Mouse (Mus musculus): Measurements from ENCODE around the gene Wnt9a. TPM values are rescaled to one million over a fixed set of nuclear protein-coding genes. Genes with fewer than 3 reads are reported as not detected.
"Not testable (repeated sequence)": the region's sequence is repeated elsewhere in the genome, so short reads cannot be mapped to it uniquely, and the experiment has no call there.

Gene Wnt9a
- polyA plus RNA-seq, 1 experiment from 2014 or later, result 8.9 TPM

GRCm38 (mm10) chr11:59282111-59282510 is 24.6 kb upstream of the Wnt9a start:
- no peak overlapping the region for H3K27ac ChIP-seq
- H3K4me3 ChIP-seq, result no peak overlapping the region
- no peaks in the 10 kb centered on the region for H3K36me3 ChIP-seq
- H3K9ac ChIP-seq, result no peak overlapping the region
- H3K9me3 ChIP-seq, result no peaks in the 10 kb centered on the region
- 55% methylated on average over 5 of the region's 5 CpGs for WGBS
- H3K27me3 ChIP-seq, result peaks cover 80% of the 10 kb centered on the region
- peaks cover 7% of the 10 kb centered on the region; the same call in 1 of the 2 replicates for H3K4me1 ChIP-seq
- no peak for ATAC-seq (ENCODE audit: low FRiP score, low read depth)
- H3K4me2 ChIP-seq (replicated peaks), result no peak overlapping the region

- H3K36me3 ChIP-seq, result no peaks in the 10 kb centered on the region
- H3K4me2 ChIP-seq (replicated peaks), result no peak overlapping the region
- H3K9ac ChIP-seq, result no peak overlapping the region
- H3K27ac ChIP-seq, result no peak overlapping the region
- no peaks in the 10 kb centered on the region for H3K9me3 ChIP-seq
- peaks cover 84% of the 10 kb centered on the region for H3K27me3 ChIP-seq
- H3K4me1 ChIP-seq, result peaks cover 7% of the 10 kb centered on the region; the same call in 1 of the 2 replicates
- no peak overlapping the region for H3K4me3 ChIP-seq
- no peak for ATAC-seq (ENCODE audit: low FRiP score, low read depth)
- 65% methylated on average over 10 of the region's 10 CpGs for WGBS
Measured at GRCm38 (mm10) chr11:59282933-59283332, 23.8 kb upstream of the Wnt9a start.

GRCm38 (mm10) chr11:59284146-59284545 is 22.6 kb upstream of the Wnt9a start:
- no peak overlapping the region for H3K9ac ChIP-seq
- H3K4me1 ChIP-seq, result peaks cover 13% of the 10 kb centered on the region
- no peaks in the 10 kb centered on the region for H3K36me3 ChIP-seq
- H3K4me2 ChIP-seq (replicated peaks), result no peak overlapping the region
- H3K4me3 ChIP-seq, result no peak overlapping the region
- H3K27ac ChIP-seq, result no peak overlapping the region
- no peak for ATAC-seq (ENCODE audit: low FRiP score, low read depth)
- H3K27me3 ChIP-seq, result peaks cover 91% of the 10 kb centered on the region
- H3K9me3 ChIP-seq, result no peaks in the 10 kb centered on the region
- 26% methylated on average over 14 of the region's 14 CpGs for WGBS

- WGBS, result under 1% methylated on average over 25 of the region's 25 CpGs
Measured at GRCm38 (mm10) chr11:59289706-59290105, 17.0 kb upstream of the Wnt9a start.

GRCm38 (mm10) chr11:59290702-59291303 is 15.9 kb upstream of the Wnt9a start, which contains the start of gene Wnt3a:
TSS of gene Wnt3a (minus strand) at chr11:59290752.
- Histone ChIP-seq H3K9ac (peak within 1 kb of the TSS; percentile 55; the same call in 1 of the 2 replicates), H3K36me3 (no peaks in the 10 kb centered on the region), H3K27me3 (peaks cover 96% of the 10 kb centered on the region), H3K27ac (no peak within 1 kb of the TSS), H3K4me1 (peaks cover 19% of the 10 kb centered on the region), H3K9me3 (no peaks in the 10 kb centered on the region), H3K4me3 (peak within 1 kb of the TSS; percentile 45), H3K4me2 (replicated peaks) (peak within 1 kb of the TSS; percentile 69)
- ATAC-seq (ENCODE audit: low FRiP score, low read depth), result no peak
- under 1% methylated on average over 43 of the region's 60 CpGs for WGBS

More at GRCm38 (mm10) chr11:59289706-59290105, 17.0 kb upstream of the Wnt9a start:
- Histone ChIP-seq H3K4me1 (peaks cover 19% of the 10 kb centered on the region), H3K27me3 (peaks cover 98% of the 10 kb centered on the region), H3K4me3 (peak overlapping the region; percentile 45), H3K4me2 (replicated peaks) (peak overlapping the region; percentile 69), H3K9ac (no peak overlapping the region), H3K9me3 (no peaks in the 10 kb centered on the region), H3K27ac (no peak overlapping the region), H3K36me3 (no peaks in the 10 kb centered on the region)
- ATAC-seq (ENCODE audit: low FRiP score, low read depth), result no peak

- Histone ChIP-seq H3K4me3 (no peak overlapping the region), H3K36me3 (no peaks in the 10 kb centered on the region), H3K4me2 (replicated peaks) (no peak overlapping the region), H3K4me1 (peaks cover 18% of the 10 kb centered on the region), H3K9me3 (no peaks in the 10 kb centered on the region), H3K9ac (no peak overlapping the region), H3K27me3 (peaks cover 96% of the 10 kb centered on the region), H3K27ac (no peak overlapping the region)
- no peak for ATAC-seq (ENCODE audit: low FRiP score, low read depth)
- WGBS, result 27% methylated on average over 7 of the region's 7 CpGs
Measured at GRCm38 (mm10) chr11:59293616-59294015, 13.1 kb upstream of the Wnt9a start.

GRCm38 (mm10) chr11:59297941-59298340 is 8.8 kb upstream of the Wnt9a start:
- no peak overlapping the region for H3K27ac ChIP-seq
- peaks cover 88% of the 10 kb centered on the region for H3K27me3 ChIP-seq
- H3K36me3 ChIP-seq, result no peaks in the 10 kb centered on the region
- H3K4me3 ChIP-seq, result no peak overlapping the region
- ATAC-seq (ENCODE audit: low FRiP score, low read depth), result no peak
- no peak overlapping the region for H3K4me2 ChIP-seq (replicated peaks)
- H3K9me3 ChIP-seq, result no peaks in the 10 kb centered on the region
- no peaks in the 10 kb centered on the region for H3K4me1 ChIP-seq
- 27% methylated on average over 7 of the region's 7 CpGs for WGBS
- H3K9ac ChIP-seq, result no peak overlapping the region; the same call in 1 of the 2 replicates

GRCm38 (mm10) chr11:59300185-59300584 is 6.5 kb upstream of the Wnt9a start:
- no peaks in the 10 kb centered on the region for H3K9me3 ChIP-seq
- H3K4me3 ChIP-seq, result no peak overlapping the region
- no peaks in the 10 kb centered on the region for H3K36me3 ChIP-seq
- WGBS, result 20% methylated on average over 3 of the region's 3 CpGs
- no peak overlapping the region for H3K4me2 ChIP-seq (replicated peaks)
- H3K27ac ChIP-seq, result no peak overlapping the region
- H3K9ac ChIP-seq, result no peak overlapping the region
- no peak for ATAC-seq (ENCODE audit: low FRiP score, low read depth)
- peaks cover 92% of the 10 kb centered on the region for H3K27me3 ChIP-seq
- H3K4me1 ChIP-seq, result peaks cover 8% of the 10 kb centered on the region

- H3K27ac ChIP-seq; H3K4me2 ChIP-seq (replicated peaks); H3K9ac ChIP-seq; ATAC-seq (ENCODE audit: low FRiP score, low read depth); H3K9me3 ChIP-seq; H3K4me3 ChIP-seq; H3K36me3 ChIP-seq: not testable (repeated sequence)
- 47% methylated on average over 2 of the region's 2 CpGs for whole genome bisulfite sequencing
- Histone ChIP-seq H3K4me1 (peaks cover 16% of the 10 kb centered on the region), H3K27me3 (peaks cover 92% of the 10 kb centered on the region)
Measured at GRCm38 (mm10) chr11:59301053-59301452, 5.7 kb upstream of the Wnt9a start.

GRCm38 (mm10) chr11:59302700-59303569 is 3.8 kb upstream of the Wnt9a start:
- H3K4me2 ChIP-seq (replicated peaks), result no peak overlapping the region
- no peaks in the 10 kb centered on the region for H3K36me3 ChIP-seq
- H3K4me3 ChIP-seq, result no peak overlapping the region
- ATAC-seq (ENCODE audit: low FRiP score, low read depth), result no peak
- no peaks in the 10 kb centered on the region for H3K9me3 ChIP-seq
- H3K27ac ChIP-seq, result no peak overlapping the region
- H3K27me3 ChIP-seq, result peaks cover 83% of the 10 kb centered on the region
- 31% methylated on average over 5 of the region's 10 CpGs for WGBS
- peaks cover 25% of the 10 kb centered on the region for H3K4me1 ChIP-seq
- no peak overlapping the region for H3K9ac ChIP-seq

GRCm38 (mm10) chr11:59305008-59305820 is 1.5 kb upstream of the Wnt9a start:
- Histone ChIP-seq H3K9me3 (no peaks in the 10 kb centered on the region), H3K4me1 (peaks cover 48% of the 10 kb centered on the region), H3K9ac (no peak overlapping the region), H3K36me3 (no peaks in the 10 kb centered on the region), H3K27ac (no peak overlapping the region), H3K4me3 (peak overlapping the region; percentile 75; the same call in 1 of the 2 replicates), H3K27me3 (peaks cover 82% of the 10 kb centered on the region), H3K4me2 (replicated peaks) (peak overlapping the region; percentile 89)
- no peak for ATAC-seq (ENCODE audit: low FRiP score, low read depth)
- WGBS, result 22% methylated on average over 22 of the region's 22 CpGs
